Mouse (Mus musculus) spleen, postnatal 36 days (tissue): ENCODE measurements around the gene Rhoc.
"Not testable (repeated sequence)": the region's sequence is repeated elsewhere in the genome, so short reads cannot be mapped to it uniquely, and the experiment has no call there.

Experiments
- DNase-seq, 2 experiments: peaks; one replicate each; pipeline ENCODE4 v3.0.0; 2022; ENCODE audit warnings: low spot score in 2 of 2, mixed read lengths in 1 of 2

Gene Rhoc

DNA sequence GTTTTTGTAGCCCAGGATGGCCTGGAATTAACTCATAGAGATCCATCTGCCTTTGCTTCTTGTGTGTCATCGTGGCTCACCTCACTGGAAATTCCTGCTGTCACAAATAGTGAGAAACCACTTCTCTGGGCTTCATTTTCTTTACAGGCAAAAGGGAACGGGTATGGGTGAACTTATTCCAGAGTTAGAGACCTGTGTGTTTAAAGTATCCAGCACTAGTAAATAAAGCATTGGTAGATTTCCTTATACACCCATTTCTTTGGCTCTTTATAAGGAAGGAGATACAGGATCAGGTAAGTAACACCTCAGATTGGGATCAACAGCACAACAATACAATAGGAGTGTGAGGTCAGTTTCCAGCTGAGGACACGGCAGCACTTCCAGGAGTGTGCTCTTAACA is at the start of gene Rhoc:
Rhoc (plus strand) TSS at position 301 of the 400 bp plus-strand sequence.
- no peak for DNase-seq

- DNase-seq, result no peak
These were observed 46.2 kb upstream of the Rhoc start for GRCm38 (mm10) chr3:104741954-104742353.

- no peak for DNase-seq
These were observed 45.0 kb upstream of the Rhoc start for GRCm38 (mm10) chr3:104743161-104743560.

GRCm38 (mm10) chr3:104743864-104744263 is 44.3 kb upstream of the Rhoc start:
- no peak for DNase-seq

- not testable (repeated sequence) for DNase-seq
These were observed 35.3 kb upstream of the Rhoc start for GRCm38 (mm10) chr3:104752845-104753244.

GRCm38 (mm10) chr3:104758406-104758805 is 29.8 kb upstream of the Rhoc start:
- DNase-seq, result peak in 1 of 2 experiments; percentile 26

GRCm38 (mm10) chr3:104758869-104759268 is 29.3 kb upstream of the Rhoc start:
- no peak for DNase-seq

DNA sequence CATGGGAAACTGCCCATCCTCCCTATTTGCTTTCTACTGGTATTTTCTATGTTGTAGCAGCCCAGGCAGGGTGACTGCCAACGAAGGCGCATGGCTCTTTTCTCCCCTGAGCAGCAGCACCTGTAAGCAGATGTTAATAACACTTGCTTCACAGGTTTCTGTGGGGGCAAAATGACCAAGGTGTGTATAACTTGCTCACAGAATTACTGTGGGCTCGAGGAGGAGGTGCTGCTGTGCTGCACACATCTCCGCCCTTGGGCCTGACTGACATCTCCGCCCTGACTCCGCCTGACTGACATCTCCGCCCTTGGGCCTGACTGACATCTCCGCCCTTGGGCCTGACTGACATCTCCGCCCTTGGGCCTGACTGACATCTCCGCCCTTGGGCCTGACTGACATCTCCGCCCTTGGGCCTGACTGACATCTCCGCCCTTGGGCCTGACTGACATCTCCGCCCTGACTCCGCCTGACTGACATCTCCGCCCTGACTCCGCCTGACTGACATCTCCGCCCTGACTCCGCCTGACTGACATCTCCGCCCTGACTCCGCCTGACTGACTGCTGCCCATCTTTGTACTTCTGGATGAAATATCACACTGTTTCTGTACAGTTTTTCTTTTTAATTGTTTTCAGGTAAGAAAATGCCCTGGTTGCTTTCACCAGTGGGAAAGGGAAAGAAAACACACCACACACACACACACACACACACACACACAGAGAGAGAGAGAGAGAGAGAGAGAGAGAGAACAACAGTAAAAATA is 25.9 kb upstream of the Rhoc start:
- DNase-seq, result peak in 1 of 2 experiments; percentile 20

DNA sequence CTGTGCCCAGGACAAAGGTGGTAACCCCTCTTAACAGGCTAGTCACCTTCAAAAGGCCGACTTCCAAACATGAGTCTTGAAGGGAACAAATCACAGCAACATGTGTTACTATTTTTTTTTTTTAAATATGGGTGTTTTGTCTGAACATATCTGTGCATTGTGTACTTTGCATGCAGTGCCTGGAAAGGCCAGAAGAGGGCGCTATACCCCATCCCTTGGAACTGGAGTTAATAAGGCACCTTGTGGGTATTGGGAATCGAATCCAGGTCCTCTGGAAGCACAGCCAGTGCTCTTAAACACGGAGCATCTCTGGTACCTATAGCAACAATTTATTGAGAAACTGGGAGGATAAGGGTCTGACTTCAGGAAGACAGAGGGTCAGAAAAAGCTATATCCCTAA is 23.2 kb upstream of the Rhoc start:
- DNase-seq, result no peak

DNA sequence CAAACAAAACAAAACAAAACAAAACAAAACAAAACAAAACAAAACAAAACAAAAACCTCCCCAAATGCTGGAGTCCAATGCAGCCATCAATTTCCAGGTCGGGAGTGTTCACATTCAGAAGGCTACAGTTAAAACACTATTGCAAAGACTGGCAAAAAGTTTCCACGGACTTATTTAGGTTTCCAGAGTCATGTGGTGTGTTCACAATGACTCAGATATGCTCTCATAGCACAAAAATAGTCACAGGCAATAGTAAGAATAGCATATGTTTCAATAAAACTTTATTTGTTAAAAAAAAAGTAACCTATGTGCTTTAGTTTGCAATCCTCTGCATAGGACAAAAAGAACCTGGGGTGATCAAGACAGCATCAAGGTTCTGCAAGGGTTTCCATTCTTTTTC is 21.0 kb upstream of the Rhoc start:
- DNase-seq, result no peak

- DNase-seq, result no peak
These were observed 20.5 kb upstream of the Rhoc start for GRCm38 (mm10) chr3:104767716-104768115.

- no peak for DNase-seq
These were observed 19.0 kb upstream of the Rhoc start for GRCm38 (mm10) chr3:104769135-104769534.

GRCm38 (mm10) chr3:104770035-104770434 is 18.1 kb upstream of the Rhoc start:
- no peak for DNase-seq

DNA sequence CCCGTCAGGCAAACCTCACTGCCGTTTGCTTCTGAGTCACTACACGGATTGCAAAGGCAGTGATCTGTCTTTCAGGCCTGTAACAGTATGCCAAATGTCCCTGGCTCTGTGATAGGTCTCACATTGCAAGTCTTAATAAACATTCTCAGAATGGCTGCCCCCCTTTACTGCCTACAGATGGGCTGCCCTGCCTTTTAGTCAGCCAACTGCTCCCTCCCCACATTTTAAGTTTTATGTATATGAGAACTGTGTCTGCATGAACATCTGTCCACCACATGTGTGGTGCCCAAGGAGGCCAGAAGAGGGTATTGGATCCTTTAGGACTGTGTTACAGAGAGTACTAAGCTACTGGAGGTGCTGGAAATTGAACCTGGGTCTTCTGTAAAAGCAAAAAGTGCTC is 17.3 kb upstream of the Rhoc start:
- no peak for DNase-seq

GRCm38 (mm10) chr3:104771460-104771859 is 16.7 kb upstream of the Rhoc start:
- no peak for DNase-seq

GRCm38 (mm10) chr3:104773301-104773700 is 14.9 kb upstream of the Rhoc start:
- no peak for DNase-seq

DNA sequence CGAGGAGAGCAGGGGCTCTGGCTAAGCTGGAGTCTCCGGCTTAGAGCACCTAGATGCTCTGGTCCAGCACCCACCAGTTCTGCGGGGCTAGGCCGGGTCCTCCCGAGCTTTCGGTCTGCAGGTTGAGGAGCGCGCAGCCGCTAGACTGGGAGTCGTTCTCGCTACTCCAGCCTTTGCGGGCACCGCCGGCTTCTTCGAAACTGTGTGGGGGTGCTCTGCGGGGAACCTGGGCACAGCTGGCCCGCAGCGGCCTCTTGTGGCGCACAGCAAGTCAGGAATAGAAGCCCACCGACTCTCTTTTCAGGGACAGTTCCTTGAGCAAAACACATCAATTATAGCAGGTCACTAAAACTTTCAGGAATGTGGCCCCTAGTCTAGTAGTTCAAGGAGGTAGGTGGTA is 10.8 kb upstream of the Rhoc start:
- DNase-seq, result no peak

GRCm38 (mm10) chr3:104779949-104780348 is 8.2 kb upstream of the Rhoc start:
- peak; percentile 43 to 48 for DNase-seq

DNA sequence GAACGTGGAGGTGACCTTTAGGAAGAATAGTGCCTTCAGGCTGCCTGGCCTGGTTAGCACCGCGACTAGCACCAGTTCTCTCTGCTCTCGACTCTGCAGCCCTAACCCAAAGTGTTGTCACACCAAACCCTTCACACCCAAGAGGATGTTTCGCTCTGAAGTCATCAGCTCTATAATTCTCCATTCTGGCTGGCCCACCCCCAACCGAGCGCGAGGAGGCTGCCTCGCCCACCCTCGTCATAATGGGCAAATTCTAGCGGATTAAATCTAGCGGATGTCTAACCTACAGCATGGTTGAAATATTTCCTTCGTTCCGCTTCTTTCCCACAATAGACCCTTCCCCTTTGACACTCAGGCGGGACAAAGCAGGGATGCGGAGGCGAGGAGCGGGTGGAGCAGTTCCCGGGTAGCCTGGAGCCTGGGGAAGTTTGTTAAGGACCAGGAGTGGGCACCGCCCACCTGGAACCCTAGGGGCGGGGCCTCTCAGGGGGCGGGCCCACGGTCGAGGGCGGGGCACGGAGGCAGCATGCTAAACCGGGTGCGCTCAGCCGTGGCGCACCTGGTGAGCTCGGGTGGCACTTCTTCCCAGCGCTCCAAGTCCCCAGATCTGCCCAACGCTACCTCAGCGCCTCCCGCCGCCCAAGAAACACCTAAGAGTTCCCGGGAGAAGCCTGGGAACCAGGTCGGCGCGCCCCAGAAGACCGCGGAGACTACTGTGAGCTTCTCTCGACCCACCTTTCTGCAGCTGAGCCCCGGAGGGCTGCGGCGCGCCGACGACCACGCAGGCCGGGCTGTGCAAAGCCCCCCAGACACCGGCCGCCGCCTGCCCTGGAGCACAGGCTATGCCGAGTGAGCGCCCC is 7.4 kb upstream of the Rhoc start, which contains the start of gene Ppm1j:
Ppm1j (plus strand) TSS at position 496 of the 860 bp plus-strand sequence.
- DNase-seq, result peak; percentile 47 to 49

DNA sequence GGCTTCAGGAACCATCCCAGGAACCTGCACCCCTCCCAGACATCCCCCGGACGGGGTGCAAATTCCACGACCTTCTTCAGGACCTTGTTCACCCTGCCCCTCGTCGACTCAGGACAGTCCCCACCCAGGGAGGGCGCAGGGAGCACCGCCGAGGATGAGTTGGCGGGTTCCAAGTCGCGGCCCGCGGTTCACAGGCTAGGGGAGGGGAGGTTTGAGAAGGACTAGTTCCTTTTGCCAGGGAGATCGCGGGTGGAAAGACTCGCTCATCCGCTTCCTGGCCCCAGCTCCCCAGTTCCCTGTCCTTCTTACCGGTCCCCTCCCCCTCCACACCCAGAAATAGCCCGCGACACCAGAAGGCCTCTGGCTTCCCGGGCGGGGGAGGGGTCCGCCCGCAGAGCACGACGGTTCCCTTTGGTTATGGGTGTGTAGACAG is 6.7 kb upstream of the Rhoc start, which contains the start of gene Fam19a3:
Fam19a3 (minus strand) TSS at position 370 of the 433 bp plus-strand sequence.
- DNase-seq, result peak; percentile 32 to 36

GRCm38 (mm10) chr3:104782061-104782681 is 6.0 kb upstream of the Rhoc start:
- no peak for DNase-seq

DNA sequence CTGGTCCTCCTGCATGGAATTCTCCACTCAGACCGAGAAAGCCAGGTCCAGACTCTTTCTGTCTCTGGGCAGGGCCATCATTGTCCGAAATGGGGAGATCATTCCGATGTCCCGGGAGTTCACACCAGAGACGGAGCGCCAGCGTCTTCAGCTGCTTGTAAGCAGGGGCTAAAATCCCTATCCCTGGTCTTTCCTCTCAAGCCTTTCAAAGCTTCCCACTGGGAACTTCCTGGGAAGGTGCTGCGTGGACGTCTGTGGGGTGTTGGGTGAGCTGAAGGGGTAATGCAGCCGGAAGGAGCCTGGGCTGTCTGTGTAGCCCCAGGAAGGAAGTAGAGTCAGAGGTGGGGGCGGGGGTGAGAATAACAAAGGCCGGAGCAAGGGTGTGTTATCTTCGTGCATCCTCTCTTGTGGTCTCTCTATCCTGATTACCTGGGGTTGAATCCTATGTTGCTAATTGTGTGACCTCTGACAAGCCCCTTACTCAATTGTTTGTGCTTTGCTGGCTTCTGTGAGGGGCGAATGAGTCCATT is 4.1 kb upstream of the Rhoc start:
- DNase-seq, result no peak
